Comparison of ENCODE assay signal across 20 mouse cellular contexts in genomic region chr7:45749401-45749800, GRCm38 (mm10). TPM values are rescaled to one million over a fixed set of nuclear protein-coding genes. Genes with fewer than 3 reads are reported as not detected.
A peak's percentile ranks its signal among the peaks of the same experiment; 100 is the strongest.
DNase-seq lines count a peak whose midpoint lies in the region; ATAC-seq lines count a peak whose summit lies in the region.
"Had no signal": no experiment of that assay in that cellular context is flagged by ENCODE, and none has a peak within 500 bp of the region (broad histone marks: within the 10 kb centered on the region; RNA-seq: fewer than 3 reads in every experiment).

No protein-coding gene starts in this region.

- DNase-seq in adrenal gland, adult 2 months: peak; percentile 45
- no peak for DNase-seq in adrenal gland, postnatal 14 days
- no peak for DNase-seq in kidney, postnatal 36 days
- DNase-seq in 3134 (ENCODE audit: extremely low read depth, insufficient read length, low spot score): peak; percentile 65
- DNase-seq in hindbrain, embryonic 14.5 days (ENCODE audit: low spot score): no peak
- no peak for DNase-seq in layer of hippocampus, postnatal 10 days (ENCODE audit: low spot score in 2 of 2)
- no peak for DNase-seq in thymus, postnatal 36 days
- DNase-seq: cerebellum, postnatal 14 days; gastrocnemius, postnatal 10 days; liver, embryonic 13.5 days; lung, postnatal 4 days had no signal

- H3K4me1 ChIP-seq in kidney, embryonic 16.5 days (ENCODE audit: insufficient read depth, low read length): peaks cover 10% of the 10 kb centered on the region; the same call in 1 of the 2 replicates
- no peaks in the 10 kb centered on the region; the same call in 1 of the 2 replicates for H3K4me1 ChIP-seq in hindbrain, embryonic 14.5 days (replicated peaks; ENCODE audit: control insufficient read depth, insufficient read depth, low read length)

- H3K27ac ChIP-seq in kidney, embryonic 16.5 days (ENCODE audit: low read length): no peak overlapping the region
- no peak overlapping the region for H3K27ac ChIP-seq in hindbrain, embryonic 14.5 days
- H3K27ac ChIP-seq: embryonic facial prominence, embryonic 13.5 days; layer of hippocampus, adult 2 months; liver, embryonic 13.5 days had no signal

- peak; percentile 46; the same call in 1 of the 2 replicates for ATAC-seq in kidney, embryonic 16.5 days (ENCODE audit: low FRiP score, low TSS enrichment)
- ATAC-seq in hindbrain, embryonic 14.5 days (ENCODE audit: low FRiP score): no peak
- ATAC-seq: forebrain, embryonic 14.5 days had no signal

- 29% methylated on average over 9 of the region's 10 CpGs for WGBS in kidney, embryonic 16.5 days
- 54% methylated on average over 9 of the region's 10 CpGs for WGBS in hindbrain, embryonic 14.5 days

- H3K36me3 ChIP-seq in kidney, embryonic 16.5 days (ENCODE audit: insufficient read depth, low read length): no peaks in the 10 kb centered on the region
- no peaks in the 10 kb centered on the region for H3K36me3 ChIP-seq in hindbrain, embryonic 14.5 days (replicated peaks; ENCODE audit: control insufficient read depth, insufficient read depth)
- H3K36me3 ChIP-seq: embryonic facial prominence, embryonic 13.5 days; G1E; heart, embryonic 12.5 days; liver, embryonic 13.5 days had no signal

- H3K9me3 ChIP-seq in kidney, embryonic 16.5 days (ENCODE audit: low read length): no peaks in the 10 kb centered on the region; the same call in 1 of the 2 replicates
- H3K9me3 ChIP-seq in hindbrain, embryonic 14.5 days (ENCODE audit: control insufficient read depth, low read length): no peaks in the 10 kb centered on the region
- H3K9me3 ChIP-seq: embryonic facial prominence, embryonic 13.5 days; G1E; liver, embryonic 13.5 days had no signal

- 0 out of 2 replicates have a peak overlapping the region, but pooled peaks have one; percentile 37 for H3K9ac ChIP-seq in kidney, embryonic 16.5 days (replicated peaks; ENCODE audit: low read length)
- H3K9ac ChIP-seq in hindbrain, embryonic 14.5 days: peak overlapping the region; percentile 4; the same call in 1 of the 2 replicates
- H3K9ac ChIP-seq: embryonic facial prominence, embryonic 13.5 days; heart, embryonic 12.5 days; liver, embryonic 13.5 days had no signal

- no peak overlapping the region for H3K4me3 ChIP-seq in kidney, embryonic 16.5 days (ENCODE audit: low read length)
- no peak overlapping the region for H3K4me3 ChIP-seq in hindbrain, embryonic 14.5 days (replicated peaks; ENCODE audit: low read length)
- H3K4me3 ChIP-seq: embryonic facial prominence, embryonic 13.5 days; heart, embryonic 12.5 days; layer of hippocampus, adult 2 months; liver, embryonic 13.5 days had no signal

- no peaks in the 10 kb centered on the region for H3K27me3 ChIP-seq in kidney, embryonic 16.5 days (ENCODE audit: insufficient read depth, low read length)
- H3K27me3 ChIP-seq in hindbrain, embryonic 14.5 days (ENCODE audit: control insufficient read depth, insufficient read depth, low read length): no peaks in the 10 kb centered on the region
- H3K27me3 ChIP-seq: embryonic facial prominence, embryonic 13.5 days; liver, embryonic 13.5 days had no signal

- H3K4me2 ChIP-seq in kidney, embryonic 16.5 days (replicated peaks; ENCODE audit: low read depth, low read length): no peak overlapping the region
- H3K4me2 ChIP-seq in hindbrain, embryonic 14.5 days (replicated peaks): no peak overlapping the region
- H3K4me2 ChIP-seq: embryonic facial prominence, embryonic 13.5 days; heart, embryonic 12.5 days; liver, embryonic 13.5 days had no signal

RNA-seq across cellular contexts. Expression of gene Spaca4, which starts 23.8 kb away (rescaled TPM):
- total RNA-seq in adrenal gland, adult 2 months (2021): not detected
- polyA plus RNA-seq in adrenal gland, adult 2 months (2012; rRNA removed): not detected in 2 replicates
- not detected in 2 replicates for total RNA-seq in adrenal gland, postnatal 14 days (2021)
- polyA plus RNA-seq in kidney, embryonic 16.5 days (2015; fragmentation: Nextera tagmentation; extraction: Ambion mirVana): not detected in 2 replicates
- polyA plus RNA-seq in hindbrain, embryonic 14.5 days (2014; fragmentation: Nextera tagmentation; extraction: Ambion mirVana): not detected in 2 replicates
- not detected for total RNA-seq in layer of hippocampus, postnatal 10 days (2021)
- total RNA-seq: G1E; gastrocnemius, postnatal 10 days; layer of hippocampus, adult 2 months; left cerebral cortex, postnatal 10 days had no signal
- polyA plus RNA-seq: embryonic facial prominence, embryonic 13.5 days; forebrain, embryonic 14.5 days; G1E; heart, embryonic 12.5 days; liver, embryonic 13.5 days; neural tube, embryonic 11.5 days; thymus, postnatal 0 days had no signal

RNA-seq across cellular contexts. Expression of gene Fam83e, which starts 28.4 kb away (rescaled TPM):
- under 1 TPM; 0.72 to 0.86 TPM for total RNA-seq in adrenal gland, adult 2 months (2021)
- polyA plus RNA-seq in adrenal gland, adult 2 months (2012; rRNA removed): 0.86 and 2.0 TPM in 2 replicates
- total RNA-seq in adrenal gland, postnatal 14 days (2021): 0.45 and 0.74 TPM in 2 replicates
- polyA plus RNA-seq in kidney, embryonic 16.5 days (2015; fragmentation: Nextera tagmentation; extraction: Ambion mirVana): 1.1 and 1.2 TPM in 2 replicates
- 0.17 TPM in 1 of 2 replicates, not detected in the other for polyA plus RNA-seq in hindbrain, embryonic 14.5 days (2014; fragmentation: Nextera tagmentation; extraction: Ambion mirVana)
- total RNA-seq in layer of hippocampus, postnatal 10 days (2021): under 1 TPM; 0.34 to 0.51 TPM

RNA-seq across cellular contexts. Expression of gene Sphk2, which starts 31.6 kb away (rescaled TPM):
- total RNA-seq in adrenal gland, adult 2 months (2021): 10 to 100 TPM; 38.9 to 39.5 TPM
- polyA plus RNA-seq in adrenal gland, adult 2 months (2012; rRNA removed): 90.9 and 92.5 TPM in 2 replicates
- 32.3 and 34.4 TPM in 2 replicates for total RNA-seq in adrenal gland, postnatal 14 days (2021)
- polyA plus RNA-seq in kidney, embryonic 16.5 days (2015; fragmentation: Nextera tagmentation; extraction: Ambion mirVana): 36.2 and 36.7 TPM in 2 replicates
- polyA plus RNA-seq in hindbrain, embryonic 14.5 days (2014; fragmentation: Nextera tagmentation; extraction: Ambion mirVana): 16.7 and 20.0 TPM in 2 replicates
- 10 to 100 TPM; 27.3 to 27.7 TPM for total RNA-seq in layer of hippocampus, postnatal 10 days (2021)

RNA-seq across cellular contexts. Expression of gene Lmtk3, which starts 34.1 kb away (rescaled TPM):
- 1 to 10 TPM; 6.2 to 8.6 TPM for total RNA-seq in adrenal gland, adult 2 months (2021)
- polyA plus RNA-seq in adrenal gland, adult 2 months (2012; rRNA removed): 38.0 and 61.3 TPM in 2 replicates
- total RNA-seq in adrenal gland, postnatal 14 days (2021): 7.5 and 9.9 TPM in 2 replicates
- polyA plus RNA-seq in kidney, embryonic 16.5 days (2015; fragmentation: Nextera tagmentation; extraction: Ambion mirVana): 1.3 and 1.8 TPM in 2 replicates
- polyA plus RNA-seq in hindbrain, embryonic 14.5 days (2014; fragmentation: Nextera tagmentation; extraction: Ambion mirVana): 20.9 and 23.6 TPM in 2 replicates
- total RNA-seq in layer of hippocampus, postnatal 10 days (2021): 100 to 1,000 TPM; 298 to 311 TPM
- polyA plus RNA-seq: liver, embryonic 13.5 days; thymus, postnatal 0 days had no signal

RNA-seq across cellular contexts. Expression of gene Rpl18, which starts 34.1 kb away (rescaled TPM):
- 1,000 to 10,000 TPM in 1 of 2 experiments, 100 to 1,000 TPM in 1; 972 to 1,050 TPM for total RNA-seq in adrenal gland, adult 2 months (2021)
- polyA plus RNA-seq in adrenal gland, adult 2 months (2012; rRNA removed): 1,143 and 1,258 TPM in 2 replicates
- 927 and 1,052 TPM in 2 replicates for total RNA-seq in adrenal gland, postnatal 14 days (2021)
- polyA plus RNA-seq in kidney, embryonic 16.5 days (2015; fragmentation: Nextera tagmentation; extraction: Ambion mirVana): 1,042 and 1,047 TPM in 2 replicates
- polyA plus RNA-seq in hindbrain, embryonic 14.5 days (2014; fragmentation: Nextera tagmentation; extraction: Ambion mirVana): 578 and 674 TPM in 2 replicates
- total RNA-seq in layer of hippocampus, postnatal 10 days (2021): 100 to 1,000 TPM; 497 to 584 TPM

Comparison
In these comparisons a context has a peak if more than half of its experiments do, and no peak if none do; other contexts are left out.
1. DNase-seq: peak in adrenal gland, adult 2 months (single experiment) and 3134 (single experiment); none in adrenal gland, postnatal 14 days (single experiment), kidney, postnatal 36 days (0 of 2), hindbrain, embryonic 14.5 days (single experiment), layer of hippocampus, postnatal 10 days (0 of 2) and thymus, postnatal 36 days (0 of 2).